Mouse (Mus musculus) stomach, embryonic 16.5 days (tissue): ENCODE data around the gene E2f3. TPM values are rescaled to one million over a fixed set of nuclear protein-coding genes. Genes with fewer than 3 reads are reported as not detected.

ENCODE experiments used
- ATAC-seq: fragments of 200-750 bp; cut with Nextera tagmentation; 2 replicates; pipeline ENCODE4 v1.8.0; 2017; ENCODE audit warnings: moderate number of reproducible peaks, moderate TSS enrichment; ENCODE audit not compliant: insufficient read depth, low FRiP score
- H3K27ac ChIP-seq: fragments of 300-500 bp; sonication (generic); 2 replicates; pipeline ENCODE4 v1.5.1; 2014; ENCODE audit warnings: low read length
- H3K27me3 ChIP-seq: fragments of 300-500 bp; sonication (generic); 2 replicates; pipeline ENCODE4 v1.6.1; 2014; ENCODE audit warnings: low read length, control low read depth, mixed read lengths; ENCODE audit not compliant: control insufficient read depth, insufficient read depth
- H3K36me3 ChIP-seq: fragments of 300-500 bp; sonication (generic); 2 replicates; pipeline ENCODE4 v1.6.1; 2014; ENCODE audit warnings: low read length; ENCODE audit not compliant: control insufficient read depth, insufficient read depth
- H3K4me1 ChIP-seq: fragments of 300-500 bp; sonication (generic); 2 replicates; pipeline ENCODE4 v1.6.1; 2014; ENCODE audit warnings: low read length, control low read depth, mixed read lengths; ENCODE audit not compliant: control insufficient read depth, insufficient read depth
- H3K4me2 ChIP-seq: fragments of 300-500 bp; sonication (generic); 2 replicates; pipeline ENCODE4 v1.6.1; 2014; ENCODE audit warnings: low read depth, low read length, mixed read lengths
- H3K4me3 ChIP-seq: fragments of 300-500 bp; sonication (generic); replicated peaks from 2 replicates; pipeline ENCODE4 v1.5.1; 2014; ENCODE audit warnings: mild to moderate bottlenecking, low read length
- H3K9ac ChIP-seq: fragments of 300-500 bp; sonication (generic); 2 replicates; pipeline ENCODE4 v1.6.1; 2014; ENCODE audit warnings: low read length
- H3K9me3 ChIP-seq: fragments of 300-500 bp; sonication (generic); replicated peaks from 2 replicates; pipeline ENCODE4 v1.6.1; 2016; ENCODE audit warnings: low read length, control low read depth; ENCODE audit not compliant: control insufficient read depth
- WGBS: fragments of 180-500 bp; shearing (Covaris S2); extraction: QIAGEN DNeasy Blood & Tissue Kit; methylation state at CpG from one replicate; pipeline ENCODE4 v1.1.7; 2014; 5-methylcytosine and 5-hydroxymethylcytosine counted together
- polyA plus RNA-seq: library from polyadenylated mRNA; unstranded; fragments of >200 nt; fragmentation: Nextera tagmentation; extraction: Ambion mirVana; gene quantifications from 2 replicates; pipeline ENCODE4 v1.2.1, GENCODE M21; 2015

E2f3 gene
- polyA plus RNA-seq = 7.0 and 7.5 TPM in 2 replicates

DNA sequence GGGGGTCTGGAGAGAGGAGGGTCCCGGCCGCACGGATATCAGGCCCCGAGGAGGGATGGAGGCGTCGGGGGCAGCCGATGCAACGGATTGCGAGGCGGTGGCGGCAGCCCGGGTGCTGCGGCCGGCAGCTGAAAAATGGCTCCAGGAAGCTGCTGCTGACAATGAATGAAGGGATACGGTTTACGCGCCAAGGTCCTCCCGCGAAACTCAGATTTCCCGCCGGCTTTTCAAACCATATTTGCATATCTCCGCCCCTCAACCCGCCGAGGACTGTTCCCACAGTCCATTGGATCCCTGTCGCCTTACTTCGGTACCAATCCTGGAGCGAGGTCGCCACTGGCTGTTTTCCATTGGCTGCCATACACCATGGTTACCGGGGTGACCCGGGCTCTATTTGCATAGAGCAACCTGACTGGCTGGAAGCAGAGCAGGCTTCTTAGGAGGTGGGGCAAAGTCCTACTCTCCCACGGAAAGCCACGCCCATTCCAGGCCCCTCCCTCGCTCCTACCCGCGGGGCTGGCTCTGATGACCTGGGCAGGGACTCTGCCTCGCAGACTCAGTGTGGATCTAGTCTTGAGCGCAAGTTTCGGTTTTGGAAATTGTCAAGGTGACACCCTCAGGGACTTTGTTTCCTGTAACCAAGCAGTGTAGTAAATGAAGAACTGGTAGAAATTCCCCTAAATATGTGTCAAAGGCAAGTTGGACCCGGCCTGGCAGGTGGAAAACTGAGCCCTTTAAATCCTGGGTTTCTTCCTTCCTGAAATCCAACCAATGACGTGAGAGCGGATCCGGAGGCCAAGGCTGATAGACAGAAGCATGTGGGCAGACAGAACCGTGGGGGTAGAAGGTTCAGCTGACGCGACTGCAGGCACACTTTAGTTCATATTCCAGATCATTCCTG, at the start of gene E2f3:
E2f3 (minus strand) TSS at position 209 of the 901 bp plus-strand sequence.
- Histone ChIP-seq H3K9ac (peak within 1 kb of the TSS; percentile 100), H3K4me3 (peak within 1 kb of the TSS; percentile 97), H3K4me2 (peak within 1 kb of the TSS; percentile 74), H3K36me3 (no peaks in the 10 kb centered on the region), H3K4me1 (peaks cover 7% of the 10 kb centered on the region; the same call in 1 of the 2 replicates), H3K9me3 (no peaks in the 10 kb centered on the region), H3K27me3 (no peaks in the 10 kb centered on the region), H3K27ac (peak within 1 kb of the TSS; percentile 97)
- WGBS = under 1% methylated on average over 45 of the region's 45 CpGs
- ATAC-seq = peak; percentile 98

DNA sequence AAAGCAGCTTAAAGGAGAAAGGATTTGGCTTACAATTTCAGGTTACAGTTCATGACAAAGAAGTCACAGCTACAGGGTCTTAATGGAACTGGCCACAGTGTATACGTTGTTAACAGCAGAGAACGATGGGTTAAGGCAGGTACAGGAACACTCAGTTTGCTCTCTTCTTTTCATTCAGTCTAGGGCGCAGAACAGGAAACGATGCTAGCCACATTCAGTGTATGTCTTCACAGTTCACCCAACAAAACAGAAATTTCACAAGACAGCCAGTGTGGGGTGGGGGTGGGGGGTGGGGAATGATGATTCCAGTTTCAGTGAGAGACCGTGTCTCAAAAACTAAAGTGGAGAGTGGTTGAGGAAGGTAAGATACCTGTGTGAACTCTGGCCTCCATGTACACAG, 48.7 kb upstream of the E2f3 start:
- no peak overlapping the region for H3K9ac ChIP-seq
- H3K36me3 ChIP-seq = no peaks in the 10 kb centered on the region
- no peak for ATAC-seq
- no peak overlapping the region for H3K4me2 ChIP-seq
- H3K9me3 ChIP-seq = no peaks in the 10 kb centered on the region
- H3K27me3 ChIP-seq = no peaks in the 10 kb centered on the region
- H3K4me3 ChIP-seq = no peak overlapping the region
- no peaks in the 10 kb centered on the region for H3K4me1 ChIP-seq
- H3K27ac ChIP-seq = no peak overlapping the region
- 87% methylated on average over 5 of the region's 5 CpGs for WGBS

DNA sequence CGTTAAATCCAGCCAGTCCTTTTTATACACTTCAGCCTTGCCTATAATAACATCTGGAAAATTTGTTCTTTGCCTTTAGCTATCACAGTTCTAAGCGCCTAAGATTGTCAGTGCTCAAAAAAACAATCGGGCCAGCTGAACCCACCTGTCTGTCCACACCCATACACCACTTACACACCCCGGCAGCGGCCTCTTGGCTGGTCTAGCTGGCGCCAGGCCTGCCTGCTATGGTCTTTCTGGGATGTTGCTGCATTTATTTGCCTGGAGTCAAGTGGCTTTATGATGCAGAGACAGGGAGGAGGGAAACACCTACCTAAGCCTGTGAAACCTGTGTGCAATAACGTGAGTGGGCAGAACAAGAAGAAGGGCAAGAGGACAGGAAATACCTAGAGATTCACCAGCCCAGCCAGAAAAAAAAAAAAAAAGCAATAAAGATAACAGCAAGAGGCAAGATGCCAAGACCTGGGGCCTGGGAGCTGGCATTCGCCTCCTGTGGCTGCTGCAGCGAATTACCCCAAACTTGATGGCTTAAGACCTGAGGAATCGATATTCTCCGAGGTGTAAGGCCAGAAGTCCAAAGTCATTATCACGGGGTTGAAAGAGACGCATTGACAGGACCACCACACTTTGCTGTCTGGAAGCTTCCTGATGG, 45.9 kb upstream of the E2f3 start:
- H3K9me3 ChIP-seq = no peaks in the 10 kb centered on the region
- WGBS = 71% methylated on average over 13 of the region's 13 CpGs
- no peak for ATAC-seq
- no peaks in the 10 kb centered on the region for H3K36me3 ChIP-seq
- H3K4me1 ChIP-seq = no peaks in the 10 kb centered on the region
- no peak overlapping the region for H3K4me3 ChIP-seq
- no peaks in the 10 kb centered on the region for H3K27me3 ChIP-seq
- H3K27ac ChIP-seq = no peak overlapping the region
- no peak overlapping the region for H3K9ac ChIP-seq
- H3K4me2 ChIP-seq = no peak overlapping the region

DNA sequence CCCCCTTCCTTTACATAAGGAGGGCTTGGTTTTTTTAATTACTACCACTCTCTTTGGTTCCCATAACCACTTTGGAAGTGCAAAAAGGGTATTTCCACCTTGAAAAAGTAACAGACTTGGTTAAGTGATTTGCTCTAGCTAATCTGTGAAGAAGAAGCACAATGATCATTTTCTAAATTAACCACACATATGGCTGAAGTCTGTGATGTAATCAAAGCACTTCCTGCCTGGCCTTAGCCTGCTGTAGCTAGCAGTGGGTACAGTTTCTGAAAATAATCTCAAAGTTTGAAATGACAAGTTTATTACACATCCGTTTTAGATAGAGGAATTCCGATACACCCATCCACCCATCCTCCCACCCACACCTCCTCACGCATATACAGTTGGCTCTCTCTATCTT, 42.0 kb upstream of the E2f3 start:
- 85% methylated on average over 3 of the region's 3 CpGs for WGBS
- H3K4me2 ChIP-seq = no peak overlapping the region
- H3K4me3 ChIP-seq = no peak overlapping the region
- no peaks in the 10 kb centered on the region for H3K27me3 ChIP-seq
- H3K4me1 ChIP-seq = no peaks in the 10 kb centered on the region
- no peak overlapping the region for H3K27ac ChIP-seq
- no peaks in the 10 kb centered on the region for H3K36me3 ChIP-seq
- H3K9me3 ChIP-seq = no peaks in the 10 kb centered on the region
- no peak for ATAC-seq
- no peak overlapping the region for H3K9ac ChIP-seq

DNA sequence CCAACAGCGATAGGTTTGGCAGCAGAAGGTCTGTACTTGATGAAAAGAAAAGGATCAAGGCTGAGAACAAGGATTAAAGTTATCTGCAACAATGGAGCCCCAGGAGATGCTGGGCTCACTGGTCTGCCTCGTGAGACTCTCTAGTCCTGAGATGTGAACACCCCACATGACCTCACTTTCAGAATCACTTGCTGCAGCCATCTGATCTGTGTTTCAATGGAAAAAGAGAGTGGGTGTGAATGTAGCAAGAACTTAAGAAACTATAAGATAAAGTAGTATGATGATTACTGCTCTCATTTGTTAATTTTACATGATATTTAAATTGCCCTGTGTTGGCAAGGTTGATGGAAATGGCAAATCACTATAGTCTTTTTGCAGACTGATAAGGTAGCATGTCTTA, 36.6 kb upstream of the E2f3 start:
- Histone ChIP-seq H3K9me3 (no peaks in the 10 kb centered on the region), H3K4me1 (no peaks in the 10 kb centered on the region), H3K4me3 (no peak overlapping the region), H3K36me3 (no peaks in the 10 kb centered on the region), H3K27ac (no peak overlapping the region), H3K9ac (no peak overlapping the region), H3K27me3 (no peaks in the 10 kb centered on the region), H3K4me2 (no peak overlapping the region)
- WGBS = 82% methylated on average over 2 of the region's 2 CpGs
- no peak for ATAC-seq

DNA sequence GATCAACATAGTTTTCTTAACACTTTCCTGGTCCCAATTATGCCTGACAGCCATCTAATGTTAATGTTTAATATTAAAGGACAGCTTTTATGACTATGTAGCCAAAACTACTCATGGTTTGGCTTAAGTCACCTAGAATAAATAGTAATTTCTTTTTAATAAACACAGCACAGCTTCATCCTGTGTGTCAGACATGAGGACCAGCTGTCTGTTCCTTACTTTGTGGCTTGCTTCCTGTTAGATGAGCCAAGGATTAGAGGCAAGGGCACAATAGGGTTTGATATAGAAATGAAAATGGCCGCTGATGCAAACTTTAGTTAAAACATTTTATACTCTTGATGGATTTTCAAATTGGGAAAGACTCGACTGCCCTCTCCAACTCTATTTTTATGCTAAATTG, 32.7 kb upstream of the E2f3 start:
- no peaks in the 10 kb centered on the region for H3K36me3 ChIP-seq
- H3K27ac ChIP-seq = no peak overlapping the region
- no peak overlapping the region for H3K4me3 ChIP-seq
- H3K27me3 ChIP-seq = no peaks in the 10 kb centered on the region
- H3K9me3 ChIP-seq = no peaks in the 10 kb centered on the region
- no peaks in the 10 kb centered on the region for H3K4me1 ChIP-seq
- no peak overlapping the region for H3K9ac ChIP-seq
- no peak overlapping the region for H3K4me2 ChIP-seq
- no peak for ATAC-seq
- 75% methylated on average over 2 of the region's 2 CpGs for WGBS

DNA sequence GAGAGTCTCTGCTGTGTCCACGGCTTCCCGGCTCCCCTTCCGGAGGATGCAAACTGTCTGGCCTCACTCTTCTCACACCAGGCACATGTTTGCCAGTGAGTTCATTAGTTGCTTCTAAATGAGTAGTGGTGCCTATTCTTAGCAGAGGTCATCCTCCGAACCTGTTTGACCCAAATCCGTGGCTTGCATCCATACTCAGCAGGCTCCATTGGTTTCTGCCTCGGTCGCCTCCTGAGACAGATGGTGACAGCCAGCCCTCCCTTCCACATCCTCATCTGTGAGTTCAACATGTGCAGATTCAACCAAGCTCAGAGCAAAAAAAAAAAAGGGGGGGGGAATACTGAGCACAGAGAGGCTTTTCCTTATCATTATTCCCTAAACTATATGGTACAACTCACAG, 31.7 kb upstream of the E2f3 start:
- no peak overlapping the region for H3K9ac ChIP-seq
- no peak overlapping the region for H3K4me3 ChIP-seq
- ATAC-seq = no peak
- 87% methylated on average over 7 of the region's 7 CpGs for WGBS
- H3K4me1 ChIP-seq = no peaks in the 10 kb centered on the region
- H3K27me3 ChIP-seq = no peaks in the 10 kb centered on the region
- no peaks in the 10 kb centered on the region for H3K9me3 ChIP-seq
- no peak overlapping the region for H3K27ac ChIP-seq
- H3K36me3 ChIP-seq = no peaks in the 10 kb centered on the region
- H3K4me2 ChIP-seq = no peak overlapping the region

DNA sequence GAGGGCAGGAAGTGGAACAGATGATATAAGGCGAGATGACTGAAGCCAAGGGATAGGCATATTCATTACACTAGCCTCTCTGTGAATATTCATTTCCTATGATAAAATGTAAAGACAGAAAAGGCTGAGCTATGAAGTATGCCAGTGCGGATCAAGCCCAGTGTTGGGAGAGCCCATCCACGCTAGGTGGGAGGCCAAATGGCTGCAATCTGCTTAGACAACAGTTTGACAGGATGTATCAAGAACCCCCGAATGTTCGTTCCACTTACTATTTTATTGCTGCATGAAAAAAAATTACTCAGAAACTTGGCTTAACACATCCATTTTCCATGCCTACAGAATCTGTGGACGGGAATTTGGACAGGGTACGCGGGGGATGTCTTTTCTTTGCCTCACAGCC, 28.7 kb upstream of the E2f3 start:
- 81% methylated on average over 8 of the region's 8 CpGs for WGBS
- H3K4me1 ChIP-seq = no peaks in the 10 kb centered on the region

DNA sequence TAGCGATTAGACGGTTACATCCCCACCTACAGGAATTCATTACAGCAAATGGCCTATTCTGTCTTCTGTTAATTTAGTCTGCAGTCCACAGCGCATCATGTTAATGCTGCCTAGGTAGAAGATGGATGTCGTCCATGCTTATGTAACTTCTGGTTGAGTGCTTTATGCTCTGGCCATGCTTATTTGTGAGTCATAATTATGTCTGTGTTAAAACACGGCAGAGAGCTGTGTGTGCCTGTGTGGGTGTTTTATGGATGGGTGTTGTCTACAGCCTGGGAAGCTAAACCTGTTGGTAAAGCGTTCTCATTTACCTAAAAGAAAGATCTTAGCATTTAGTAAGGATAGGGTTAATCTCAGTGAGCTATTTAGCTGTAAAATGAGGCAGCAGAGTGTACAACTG, 26.4 kb upstream of the E2f3 start:
- H3K27me3 ChIP-seq = no peaks in the 10 kb centered on the region
- H3K4me1 ChIP-seq = no peaks in the 10 kb centered on the region
- H3K9ac ChIP-seq = no peak overlapping the region
- no peak overlapping the region for H3K4me2 ChIP-seq
- 73% methylated on average over 6 of the region's 6 CpGs for WGBS
- no peaks in the 10 kb centered on the region for H3K36me3 ChIP-seq
- H3K27ac ChIP-seq = no peak overlapping the region
- no peaks in the 10 kb centered on the region for H3K9me3 ChIP-seq
- ATAC-seq = no peak
- H3K4me3 ChIP-seq = no peak overlapping the region

More for the DNA sequence above, 28.7 kb upstream of the E2f3 start:
- Histone ChIP-seq H3K4me2 (no peak overlapping the region), H3K27me3 (no peaks in the 10 kb centered on the region), H3K36me3 (no peaks in the 10 kb centered on the region), H3K9me3 (no peaks in the 10 kb centered on the region), H3K4me3 (no peak overlapping the region), H3K9ac (no peak overlapping the region), H3K27ac (no peak overlapping the region)
- no peak for ATAC-seq
